Mouse (Mus musculus) T-cell, adult 2 months (primary cell): ENCODE measurements around the gene Rnf181.

Experiments used
- DNase-seq: peaks from one replicate; pipeline ENCODE4 v3.0.0; 2022; ENCODE audit warnings: low spot score

Gene Rnf181

GRCm38 (mm10) chr6:72366844-72367443, at the start of gene Rnf181:
Gene Rnf181, minus strand, starts transcription at chr6:72366956.
- DNase-seq: no peak

- DNase-seq: no peak
Observed at GRCm38 (mm10) chr6:72415964-72416772, 49.4 kb upstream of the Rnf181 start.

GRCm38 (mm10) chr6:72415181-72415580, 48.4 kb upstream of the Rnf181 start:
- no peak for DNase-seq

GRCm38 (mm10) chr6:72414076-72414756, 47.5 kb upstream of the Rnf181 start, which contains the start of gene Ggcx:
Gene Ggcx, plus strand, starts transcription at chr6:72414308.
- peak; percentile 94 for DNase-seq

- DNase-seq: no peak
Observed at GRCm38 (mm10) chr6:72410518-72410917, 43.8 kb upstream of the Rnf181 start.

- DNase-seq: no peak
Observed at GRCm38 (mm10) chr6:72410003-72410402, 43.2 kb upstream of the Rnf181 start.

- peak; percentile 48 for DNase-seq
Observed at GRCm38 (mm10) chr6:72409567-72409966, 42.8 kb upstream of the Rnf181 start.

GRCm38 (mm10) chr6:72407119-72407518, 40.4 kb upstream of the Rnf181 start:
- peak; percentile 79 for DNase-seq

GRCm38 (mm10) chr6:72405356-72405755, 38.6 kb upstream of the Rnf181 start:
- DNase-seq: no peak

- DNase-seq: peak; percentile 73
Observed at GRCm38 (mm10) chr6:72401875-72402274, 35.1 kb upstream of the Rnf181 start.

- no peak for DNase-seq
Observed at GRCm38 (mm10) chr6:72399967-72400366, 33.2 kb upstream of the Rnf181 start.

GRCm38 (mm10) chr6:72396837-72397251, 30.1 kb upstream of the Rnf181 start:
- no peak for DNase-seq

GRCm38 (mm10) chr6:72392341-72392740, 25.6 kb upstream of the Rnf181 start:
- DNase-seq: no peak

GRCm38 (mm10) chr6:72390795-72391521, 24.2 kb upstream of the Rnf181 start:
- no peak for DNase-seq

GRCm38 (mm10) chr6:72389941-72390771, 23.4 kb upstream of the Rnf181 start, which contains the start of gene Vamp8:
Gene Vamp8, minus strand, starts transcription at chr6:72390703.
- DNase-seq: peak; percentile 64

GRCm38 (mm10) chr6:72389471-72389940, 22.8 kb upstream of the Rnf181 start:
- DNase-seq: no peak

GRCm38 (mm10) chr6:72388791-72389329, 22.1 kb upstream of the Rnf181 start:
- DNase-seq: no peak

- no peak for DNase-seq
Observed at GRCm38 (mm10) chr6:72388266-72388665, 21.5 kb upstream of the Rnf181 start.

- no peak for DNase-seq
Observed at GRCm38 (mm10) chr6:72387816-72388215, 21.1 kb upstream of the Rnf181 start.

GRCm38 (mm10) chr6:72386561-72386960, 19.8 kb upstream of the Rnf181 start:
- DNase-seq: no peak

GRCm38 (mm10) chr6:72385258-72385657, 18.5 kb upstream of the Rnf181 start:
- no peak for DNase-seq
